Mouse (Mus musculus) thymus, adult 2 months (tissue): ENCODE results near the gene 4930442H23Rik. TPM values are rescaled to one million over a fixed set of nuclear protein-coding genes. Genes with fewer than 3 reads are reported as not detected.
"Not testable (repeated sequence)": the region's sequence is repeated elsewhere in the genome, so short reads cannot be mapped to it uniquely, and the experiment has no call there.

ENCODE experiments used
- DNase-seq: peaks from one replicate; pipeline ENCODE4 v3.0.0; 2021
- H3K27ac ChIP-seq: fragments of 200-500 bp; 2 replicates; pipeline ENCODE4 v1.5.1; 2012; ENCODE audit warnings: low read length, control low read depth; ENCODE audit not compliant: control insufficient read depth, insufficient read depth
- H3K27me3 ChIP-seq: fragments of 200-500 bp; 2 replicates; pipeline ENCODE4 v1.6.1; 2012; ENCODE audit warnings: mild to moderate bottlenecking, low read length, moderate library complexity, mixed read lengths; ENCODE audit not compliant: control insufficient read depth, insufficient read depth
- H3K36me3 ChIP-seq: fragments of 200-500 bp; 2 replicates; pipeline ENCODE4 v1.6.1; 2012; ENCODE audit warnings: mild to moderate bottlenecking, low read length, moderate library complexity; ENCODE audit not compliant: control insufficient read depth, insufficient read depth
- H3K4me1 ChIP-seq: fragments of 200-500 bp; replicated peaks from 2 replicates; pipeline ENCODE4 v1.6.1; 2012; ENCODE audit warnings: low read length; ENCODE audit not compliant: control insufficient read depth, insufficient read depth
- H3K4me3 ChIP-seq: fragments of 200-500 bp; 2 replicates; pipeline ENCODE4 v1.5.1; 2012; ENCODE audit warnings: mild to moderate bottlenecking, low read length, control low read depth, moderate library complexity; ENCODE audit not compliant: control insufficient read depth, insufficient read depth
- CTCF ChIP-seq: fragments of 200-500 bp; IDR thresholded peaks from 2 replicates; pipeline ENCODE4 v1.5.1; 2012; ENCODE audit warnings: mild to moderate bottlenecking, control low read depth, low read length, moderate library complexity, borderline replicate concordance; ENCODE audit not compliant: control insufficient read depth, poor library complexity, insufficient read depth; ENCODE audit errors: extremely low read depth
- POLR2A ChIP-seq: fragments of 200-500 bp; IDR thresholded peaks from 2 replicates; pipeline ENCODE4 v1.6.1; 2012; ENCODE audit warnings: mild to moderate bottlenecking, low read length, control low read depth, moderate library complexity; ENCODE audit not compliant: control insufficient read depth, poor library complexity, insufficient read depth; ENCODE audit errors: extremely low read depth
- WGBS: fragments of 180-500 bp; shearing (Covaris S2); methylation state at CpG from one replicate; pipeline ENCODE4 v1.1.7; 2018; 5-methylcytosine and 5-hydroxymethylcytosine counted together
- polyA plus RNA-seq: library from polyadenylated mRNA; depleted of rRNA; stranded (reverse); fragments of >200 nt; gene quantifications from 2 replicates; pipeline ENCODE4 v1.2.3, GENCODE M21; 2012; rRNA removed

4930442H23Rik gene
- polyA plus RNA-seq, result not detected in 2 replicates

GRCm38 (mm10) chr10:81183805-81184204 lies at the start of gene 4930442H23Rik:
Gene 4930442H23Rik, minus strand, starts transcription at chr10:81183849.
- H3K27me3 ChIP-seq, result no peaks in the 10 kb centered on the region
- H3K36me3 ChIP-seq, result peaks cover 38% of the 10 kb centered on the region
- no peak for DNase-seq
- TF ChIP-seq POLR2A (no peak), CTCF (no peak)
- H3K4me3 ChIP-seq, result peak within 1 kb of the TSS; percentile 84
- WGBS, result 88% methylated on average over 5 of the region's 5 CpGs
- peaks cover 10% of the 10 kb centered on the region for H3K4me1 ChIP-seq
- peak within 1 kb of the TSS; percentile 59 for H3K27ac ChIP-seq

- no peak for TF ChIP-seq POLR2A
- TF ChIP-seq CTCF, result no peak
- Histone ChIP-seq H3K36me3 (no peaks in the 10 kb centered on the region), H3K4me1 (peaks cover 37% of the 10 kb centered on the region), H3K27me3 (no peaks in the 10 kb centered on the region), H3K27ac (no peak overlapping the region), H3K4me3 (peak overlapping the region; percentile 47)
- no peak for DNase-seq
- 4% methylated on average over 28 of the region's 28 CpGs for WGBS
These were observed 49.6 kb upstream of the 4930442H23Rik start for GRCm38 (mm10) chr10:81233226-81233585.

- H3K4me3 ChIP-seq, result peak within 1 kb of the TSS; percentile 47
- no peak within 1 kb of the TSS for H3K27ac ChIP-seq
- TF ChIP-seq POLR2A, result peak; percentile 33; the same call in 1 of the 2 replicates
- TF ChIP-seq CTCF, result no peak
- 10% methylated on average over 29 of the region's 29 CpGs for WGBS
- H3K36me3 ChIP-seq, result no peaks in the 10 kb centered on the region
- peak; percentile 90 for DNase-seq
- H3K27me3 ChIP-seq, result no peaks in the 10 kb centered on the region
- peaks cover 32% of the 10 kb centered on the region for H3K4me1 ChIP-seq
These were observed 49.1 kb upstream of the 4930442H23Rik start, which contains the start of gene Zfr2 for GRCm38 (mm10) chr10:81232580-81233225. Gene Zfr2, plus strand, starts transcription at chr10:81233155.

DNA sequence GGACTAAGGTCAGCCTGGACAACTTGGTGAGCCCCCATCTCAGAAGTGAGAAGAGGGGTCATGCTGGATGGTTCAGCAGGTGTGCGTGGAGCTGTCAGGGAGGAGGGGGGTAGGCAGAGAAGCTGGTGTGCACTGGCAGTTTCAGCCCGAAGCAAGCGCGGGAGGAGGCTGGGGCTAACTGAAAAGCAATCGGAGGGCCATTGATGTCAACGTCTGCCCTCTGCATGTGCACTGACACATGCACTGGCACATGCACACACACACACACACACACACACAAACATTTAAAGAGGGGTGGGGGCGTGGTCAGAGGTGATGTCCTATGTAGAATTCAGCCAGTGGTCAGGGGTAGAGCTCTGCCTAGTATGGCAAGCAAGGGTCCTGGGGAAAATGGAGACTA lies 47.8 kb upstream of the 4930442H23Rik start:
- 61% methylated on average over 7 of the region's 7 CpGs for WGBS
- Histone ChIP-seq H3K4me3 (no peak overlapping the region), H3K36me3 (no peaks in the 10 kb centered on the region), H3K27me3 (no peaks in the 10 kb centered on the region), H3K27ac (no peak overlapping the region), H3K4me1 (peaks cover 30% of the 10 kb centered on the region)
- TF ChIP-seq POLR2A (no peak), CTCF (no peak)
- no peak for DNase-seq

- Histone ChIP-seq H3K27ac (no peak within 1 kb of the TSS), H3K4me1 (peaks cover 30% of the 10 kb centered on the region), H3K27me3 (no peaks in the 10 kb centered on the region), H3K36me3 (no peaks in the 10 kb centered on the region), H3K4me3 (peak within 1 kb of the TSS; percentile 22)
- TF ChIP-seq POLR2A, result no peak
- TF ChIP-seq CTCF, result peak; percentile 39; the same call in 1 of the 2 replicates
- 12% methylated on average over 27 of the region's 27 CpGs for WGBS
- no peak for DNase-seq
These were observed 47.0 kb upstream of the 4930442H23Rik start, which contains the start of gene Atcay for GRCm38 (mm10) chr10:81230438-81231332. Gene Atcay, minus strand, starts transcription at chr10:81230833.

DNA sequence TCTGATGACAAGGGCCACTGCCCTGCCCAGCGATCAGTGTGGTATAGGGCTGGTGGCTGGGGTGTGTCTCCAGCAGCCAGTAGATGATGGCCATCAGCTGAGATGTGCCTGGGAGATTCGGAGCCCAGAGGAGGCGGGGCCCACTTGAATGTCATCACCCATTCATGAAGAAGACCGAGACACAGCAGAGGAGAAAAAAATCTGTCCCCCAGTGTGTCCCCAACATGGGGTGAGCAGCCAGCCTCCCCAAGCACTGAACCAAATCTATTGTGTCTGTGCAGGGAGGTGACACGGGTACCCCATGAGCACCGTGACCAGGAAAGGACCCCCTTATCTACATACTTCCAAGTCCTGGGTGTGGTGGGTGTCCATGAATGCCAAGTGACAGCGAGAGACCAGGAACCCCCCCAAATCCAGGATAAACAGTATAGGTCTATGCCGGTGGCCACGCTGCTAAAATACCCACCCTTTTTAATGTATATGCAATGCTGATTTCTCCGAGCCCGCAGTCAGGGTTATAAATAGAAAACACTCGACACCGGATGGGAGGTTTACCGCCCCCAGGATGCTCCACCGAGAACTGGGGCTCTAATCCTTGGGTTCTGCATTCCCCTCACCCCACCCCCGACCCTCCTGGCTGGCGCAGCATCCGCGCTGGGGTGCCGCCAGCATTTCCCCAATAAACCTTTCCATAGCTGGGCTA lies 46.2 kb upstream of the 4930442H23Rik start:
- peak overlapping the region; percentile 22 for H3K4me3 ChIP-seq

GRCm38 (mm10) chr10:81223731-81224130 lies 40.1 kb upstream of the 4930442H23Rik start:
- not testable (repeated sequence) for H3K27me3 ChIP-seq, H3K4me3 ChIP-seq, H3K4me1 ChIP-seq, H3K27ac ChIP-seq, DNase-seq, H3K36me3 ChIP-seq
- WGBS, result 75% methylated on average over 2 of the region's 2 CpGs

More for the DNA sequence above, 46.2 kb upstream of the 4930442H23Rik start:
- TF ChIP-seq CTCF, result no peak
- no peak for TF ChIP-seq POLR2A
- Histone ChIP-seq H3K27me3 (no peaks in the 10 kb centered on the region), H3K36me3 (no peaks in the 10 kb centered on the region), H3K27ac (no peak overlapping the region), H3K4me1 (peaks cover 30% of the 10 kb centered on the region)
- 13% methylated on average over 20 of the region's 20 CpGs for WGBS
- no peak for DNase-seq
